Mouse (Mus musculus) embryo, embryonic 10 days (tissue): ENCODE results near the gene Ankrd40.
A peak's percentile ranks its signal among the peaks of the same experiment; 100 is the strongest.

Experiments used
- DNase-seq: peaks from one replicate; pipeline ENCODE4 v3.0.0-alpha.2; 2015; ENCODE audit warnings: low spot score

Gene Ankrd40

DNA sequence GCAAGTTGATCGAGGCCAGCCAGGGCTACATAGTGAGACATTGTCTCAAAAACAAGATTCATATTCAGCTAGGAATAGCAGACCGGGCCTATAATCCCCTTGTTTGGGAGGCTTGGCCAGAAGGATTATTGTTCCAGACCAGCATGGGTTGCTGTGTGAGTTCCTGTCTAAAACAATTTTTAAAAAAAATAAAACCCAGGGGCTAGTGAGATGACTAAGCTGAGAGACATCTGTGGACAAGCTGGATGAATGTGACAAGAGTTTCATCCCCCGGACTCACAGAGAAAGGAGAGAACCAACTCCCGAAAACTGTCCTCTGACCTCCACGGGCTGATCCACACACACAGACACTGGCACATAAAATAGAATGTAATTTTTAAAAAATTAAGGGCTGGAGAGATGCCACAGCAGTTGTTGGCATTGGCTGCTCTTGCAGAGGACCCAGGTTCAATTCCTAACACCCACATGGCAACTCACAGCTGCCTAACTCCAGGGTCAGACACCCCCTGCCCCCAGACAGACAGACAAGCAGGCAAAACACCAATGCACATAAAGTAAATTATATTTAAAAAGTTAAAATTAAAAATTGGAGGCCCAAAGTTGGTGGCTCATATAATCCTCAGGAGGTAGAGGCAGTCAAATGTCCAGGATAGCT is 4.4 kb upstream of the Ankrd40 start:
- no peak for DNase-seq

GRCm38 (mm10) chr11:94324618-94325017 is 3.2 kb upstream of the Ankrd40 start:
- no peak for DNase-seq

DNA sequence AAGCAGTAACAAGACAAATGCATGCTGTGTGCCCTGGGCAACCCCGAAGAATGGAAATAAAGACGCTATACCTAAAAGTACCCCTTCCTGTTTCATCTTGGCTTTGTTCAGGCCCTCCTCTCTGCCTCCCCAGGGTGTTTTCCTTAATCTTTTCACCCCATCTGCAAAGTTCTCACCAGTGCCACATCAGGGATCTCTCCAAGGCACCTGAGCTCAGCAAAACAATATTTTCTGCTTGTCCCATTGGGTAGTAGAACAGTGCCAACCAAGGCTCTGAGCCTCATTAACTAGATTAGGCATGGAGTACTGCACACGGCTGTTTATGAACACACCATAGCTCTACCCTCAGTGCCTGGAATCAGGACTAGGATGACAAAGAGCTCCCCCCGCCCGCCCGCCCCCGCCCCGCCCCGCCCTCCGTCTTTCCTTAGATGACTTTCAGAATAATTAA is 815 bp upstream of the Ankrd40 start:
- DNase-seq: peak; percentile 73

GRCm38 (mm10) chr11:94328644-94329025 is 834 bp downstream of the Ankrd40 start:
- no peak for DNase-seq

- peak; percentile 78 for DNase-seq
Observed at GRCm38 (mm10) chr11:94329270-94329891, 1.6 kb downstream of the Ankrd40 start.

DNA sequence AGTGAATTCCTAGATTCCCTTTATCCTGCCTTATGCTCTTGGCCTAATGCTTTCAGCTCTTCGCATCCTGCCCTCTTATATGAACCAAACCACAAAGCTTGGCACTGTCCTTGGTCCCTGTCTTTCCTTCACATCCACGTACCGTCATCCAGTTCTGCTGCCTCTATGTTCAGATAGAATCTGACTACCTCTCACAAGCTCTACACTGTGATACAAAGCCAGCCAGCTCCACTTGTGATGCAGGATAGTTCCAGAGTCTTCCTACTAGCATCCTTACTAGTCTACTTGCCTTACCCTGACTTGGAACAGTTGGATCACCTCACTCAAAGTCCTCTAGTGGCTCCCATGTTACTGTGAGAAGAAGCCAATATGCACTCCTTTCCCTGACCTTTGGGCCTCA is 2.4 kb downstream of the Ankrd40 start:
- no peak for DNase-seq

GRCm38 (mm10) chr11:94332726-94333125 is 4.9 kb downstream of the Ankrd40 start:
- DNase-seq: no peak

GRCm38 (mm10) chr11:94334386-94334968 is 6.7 kb downstream of the Ankrd40 start:
- no peak for DNase-seq

- DNase-seq: no peak
Observed at GRCm38 (mm10) chr11:94336551-94336950, 8.8 kb downstream of the Ankrd40 start.

DNA sequence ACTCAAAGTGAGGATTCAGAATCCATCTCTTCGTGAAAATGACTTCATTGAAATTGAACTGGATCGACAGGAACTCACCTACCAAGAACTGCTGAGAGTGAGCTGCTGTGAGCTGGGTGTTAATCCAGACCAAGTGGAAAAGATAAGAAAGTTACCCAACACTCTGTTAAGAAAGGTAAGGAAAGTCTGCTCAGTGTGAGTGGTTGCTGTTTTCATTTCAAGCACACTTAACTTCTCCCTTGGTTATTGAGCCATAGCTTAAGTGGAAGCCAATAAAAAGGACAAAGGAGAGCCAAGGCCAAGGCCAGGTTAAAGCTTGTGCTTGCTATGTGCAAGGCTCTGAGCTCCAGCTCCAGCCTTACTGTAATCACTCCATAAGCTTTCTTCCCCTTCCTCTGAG is 10.5 kb downstream of the Ankrd40 start:
- no peak for DNase-seq

DNA sequence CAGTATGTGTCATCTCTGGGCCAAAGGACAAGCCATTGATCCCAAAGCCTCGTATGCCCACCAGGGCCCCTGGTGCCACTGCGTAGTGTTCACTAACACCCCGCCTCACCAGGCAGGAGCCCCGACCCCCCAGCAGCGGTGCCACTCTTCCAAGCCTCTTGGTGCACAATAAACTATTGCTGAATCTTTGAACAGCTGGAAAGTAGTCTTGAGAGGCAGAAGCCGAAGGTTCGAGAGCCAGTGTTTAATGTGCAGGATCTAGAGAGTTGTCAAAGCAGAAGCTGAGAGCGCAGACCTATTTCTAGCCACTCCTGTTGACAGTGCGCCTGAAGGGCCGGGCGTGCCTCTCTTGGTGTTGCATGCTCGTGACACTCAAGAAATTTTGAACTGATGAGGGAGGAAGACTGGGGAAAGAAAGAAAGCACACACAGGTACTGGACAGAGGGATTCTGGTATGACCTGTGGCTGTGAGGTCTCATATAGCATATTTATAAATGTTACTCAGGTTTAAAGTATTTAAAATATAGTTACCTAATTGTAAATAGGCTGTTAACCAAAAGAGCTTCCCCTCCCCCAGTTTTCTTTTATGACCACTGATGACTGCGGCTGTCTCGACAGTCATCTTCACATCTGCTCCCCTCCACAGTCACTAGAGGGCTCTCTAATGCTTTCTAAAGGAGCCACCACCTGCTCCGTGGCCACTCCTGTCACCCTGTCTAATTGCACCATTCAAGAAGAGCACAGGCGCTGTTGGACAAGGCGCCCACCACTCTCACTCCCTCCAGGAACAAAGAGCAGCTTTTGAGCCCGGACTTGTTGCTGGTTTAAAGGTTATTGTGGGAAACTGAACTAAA is 12.2 kb downstream of the Ankrd40 start:
- peak; percentile 85 for DNase-seq

GRCm38 (mm10) chr11:94340948-94341933 is 13.4 kb downstream of the Ankrd40 start:
- DNase-seq: no peak

GRCm38 (mm10) chr11:94342114-94342905 is 14.5 kb downstream of the Ankrd40 start:
- DNase-seq: peak; percentile 70

DNA sequence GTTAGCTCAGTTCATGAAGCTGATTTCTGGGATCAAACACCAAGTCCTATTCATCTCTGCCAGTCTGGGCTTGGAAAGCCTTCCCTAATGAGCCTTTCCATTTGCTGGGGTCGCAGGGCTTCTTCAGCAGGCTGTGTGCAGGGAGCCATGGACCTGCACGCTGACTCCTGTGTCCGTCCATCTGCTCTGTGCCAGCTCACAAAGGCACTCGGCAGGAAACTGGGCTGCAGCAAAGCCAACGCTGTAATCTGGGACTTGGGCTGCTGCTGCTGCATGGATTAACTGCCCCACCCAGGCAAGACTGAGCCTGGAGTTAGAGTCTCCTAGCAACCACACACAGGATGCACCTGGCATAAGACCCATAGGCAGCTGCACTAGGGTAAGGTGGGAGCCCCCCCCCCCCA is 16.2 kb downstream of the Ankrd40 start:
- DNase-seq: peak; percentile 33

DNA sequence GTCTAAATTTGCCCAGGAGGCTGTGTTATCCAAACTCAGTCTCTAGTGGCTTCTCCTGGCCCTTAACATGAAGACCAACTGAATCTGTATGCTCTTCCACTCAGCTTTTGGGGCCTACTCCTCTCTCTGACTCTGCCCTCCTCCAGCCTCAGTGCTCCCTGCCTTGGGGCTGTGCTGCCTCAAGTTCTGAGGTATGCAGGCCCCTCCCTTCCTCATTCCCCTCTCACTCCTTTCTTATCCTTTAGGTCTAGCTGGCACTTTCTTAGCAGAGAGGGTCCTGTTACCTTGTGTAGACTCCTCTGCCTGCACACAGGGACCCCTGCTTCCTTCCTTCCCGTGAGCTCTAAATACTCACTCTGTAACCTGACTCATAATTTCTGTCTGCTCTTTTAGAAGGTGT is 16.7 kb downstream of the Ankrd40 start:
- no peak for DNase-seq

DNA sequence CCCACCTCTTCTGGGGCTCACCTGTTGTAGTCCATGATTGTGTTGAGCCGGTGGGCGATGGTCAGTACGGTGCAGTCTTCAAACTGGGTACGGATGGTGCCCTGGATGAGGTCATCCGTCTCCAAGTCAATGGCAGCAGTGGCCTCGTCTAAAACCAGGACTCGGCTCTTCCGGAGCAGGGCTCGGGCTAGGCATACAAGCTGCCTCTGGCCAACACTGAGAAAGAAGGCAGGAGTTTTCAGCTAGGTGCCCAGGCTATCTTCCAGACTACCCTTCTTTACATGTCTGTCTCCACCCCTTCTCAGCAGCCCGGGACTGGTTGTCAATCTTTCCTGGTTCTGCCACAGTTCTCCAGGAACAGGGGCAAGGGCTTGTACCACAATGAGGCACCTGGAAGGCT is 18.1 kb downstream of the Ankrd40 start:
- no peak for DNase-seq

GRCm38 (mm10) chr11:94346611-94347010 is 18.8 kb downstream of the Ankrd40 start:
- no peak for DNase-seq

DNA sequence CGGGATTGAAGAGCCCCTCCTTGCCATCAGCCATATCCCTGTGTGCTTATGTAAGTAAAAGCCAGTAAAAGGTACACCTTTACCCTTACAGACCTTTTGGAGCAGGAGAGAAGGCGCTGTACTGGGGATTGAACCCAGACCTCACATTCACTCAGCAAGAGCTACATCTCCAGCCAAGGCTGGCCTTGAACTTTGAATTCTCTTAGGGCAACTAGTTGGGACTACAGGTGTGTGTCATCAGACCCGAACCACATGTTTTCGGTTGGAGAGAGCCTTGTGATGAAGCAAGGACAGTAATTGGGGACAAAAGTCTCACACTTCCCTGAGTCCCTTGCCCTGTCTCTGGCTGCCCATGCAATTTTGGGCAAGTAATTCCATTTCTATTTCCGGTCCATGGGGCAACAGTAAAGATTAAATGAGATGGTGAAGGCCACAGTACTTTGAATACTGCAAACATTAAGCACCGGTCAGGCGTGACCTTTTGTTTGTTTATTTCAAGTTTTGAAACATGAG is 19.3 kb downstream of the Ankrd40 start:
- no peak for DNase-seq

DNA sequence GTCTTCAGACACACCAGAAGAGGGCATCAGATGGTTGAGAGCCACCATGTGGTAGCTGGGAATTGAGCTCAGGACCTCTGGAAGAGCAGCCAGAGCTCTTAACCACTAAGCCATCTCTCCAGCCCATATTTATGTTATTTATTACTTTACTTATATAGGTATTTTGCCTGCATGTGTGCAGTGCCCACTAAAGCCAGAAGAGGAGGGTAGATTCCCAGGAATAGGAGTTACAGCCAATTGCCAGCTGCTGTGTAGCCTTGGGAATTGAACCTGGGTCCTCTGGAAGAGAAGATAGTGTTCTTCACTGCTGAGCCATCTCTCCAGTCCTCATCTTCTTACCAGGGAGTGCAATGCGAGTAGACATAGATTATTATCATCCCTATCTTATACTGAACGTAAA is 22.0 kb downstream of the Ankrd40 start:
- no peak for DNase-seq

DNA sequence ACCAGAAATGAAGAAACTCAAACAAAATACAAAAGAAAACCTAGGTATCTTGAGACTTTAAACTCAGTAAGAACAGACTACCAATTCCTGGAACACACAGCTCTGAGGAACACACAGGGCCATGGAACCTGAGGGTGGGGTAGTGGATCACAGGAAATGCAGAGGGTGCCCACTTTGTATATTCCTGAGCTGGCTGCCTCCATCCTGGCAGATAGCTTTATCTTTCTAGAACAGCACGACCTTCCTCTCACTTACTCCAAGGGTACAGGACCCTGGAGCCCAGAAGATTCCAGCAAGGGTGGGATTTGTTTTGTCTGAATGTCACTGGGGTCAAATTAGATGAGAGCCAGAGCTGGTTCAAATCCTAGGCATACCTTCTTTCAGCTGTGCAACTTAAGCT is 22.5 kb downstream of the Ankrd40 start:
- DNase-seq: no peak
